Mouse (Mus musculus) adrenal gland, adult (tissue): ENCODE data around the gene Nr5a2.
A peak's percentile ranks its signal among the peaks of the same experiment; 100 is the strongest.

Source experiments
- DNase-seq, 2 experiments: peaks; one replicate each; pipeline ENCODE4 v3.0.0; 2022 to 2023; ENCODE audit warnings: low spot score in 1 of 2; ENCODE audit not compliant: inconsistent age in 2 of 2

Nr5a2 gene

GRCm38 (mm10) chr1:136960428-136961012 is at the start of gene Nr5a2:
Nr5a2 (minus strand) TSS chr1:136960448.
- no peak for DNase-seq

GRCm38 (mm10) chr1:137008726-137009239 is 48.5 kb upstream of the Nr5a2 start:
- no peak for DNase-seq

- DNase-seq = no peak
Measured at GRCm38 (mm10) chr1:137003816-137004215, 43.6 kb upstream of the Nr5a2 start.

GRCm38 (mm10) chr1:137003144-137003543 is 42.9 kb upstream of the Nr5a2 start:
- DNase-seq = no peak

GRCm38 (mm10) chr1:136991762-136992352 is 31.6 kb upstream of the Nr5a2 start:
- no peak for DNase-seq

GRCm38 (mm10) chr1:136980253-136980893 is 20.1 kb upstream of the Nr5a2 start:
- no peak for DNase-seq

- DNase-seq = no peak
Measured at GRCm38 (mm10) chr1:136977867-136978266, 17.6 kb upstream of the Nr5a2 start.

- no peak for DNase-seq
Measured at GRCm38 (mm10) chr1:136974040-136974439, 13.8 kb upstream of the Nr5a2 start.

- no peak for DNase-seq
Measured at GRCm38 (mm10) chr1:136973016-136973415, 12.8 kb upstream of the Nr5a2 start.

GRCm38 (mm10) chr1:136970995-136971394 is 10.7 kb upstream of the Nr5a2 start:
- DNase-seq = no peak

GRCm38 (mm10) chr1:136966728-136967386 is 6.6 kb upstream of the Nr5a2 start:
- no peak for DNase-seq

- no peak for DNase-seq
Measured at GRCm38 (mm10) chr1:136959491-136959890, 757 bp downstream of the Nr5a2 start.

- DNase-seq = no peak
Measured at GRCm38 (mm10) chr1:136958666-136959065, 1.6 kb downstream of the Nr5a2 start.

GRCm38 (mm10) chr1:136958185-136958584 is 2.1 kb downstream of the Nr5a2 start:
- no peak for DNase-seq

GRCm38 (mm10) chr1:136957696-136958095 is 2.6 kb downstream of the Nr5a2 start:
- no peak for DNase-seq

- no peak for DNase-seq
Measured at GRCm38 (mm10) chr1:136954108-136954494, 6.1 kb downstream of the Nr5a2 start.

GRCm38 (mm10) chr1:136953444-136954107 is 6.7 kb downstream of the Nr5a2 start:
- no peak for DNase-seq

- DNase-seq = peak; percentile 35 to 73
Measured at GRCm38 (mm10) chr1:136952609-136953311, 7.5 kb downstream of the Nr5a2 start.

- peak in 1 of 2 experiments; percentile 25 for DNase-seq
Measured at GRCm38 (mm10) chr1:136951946-136952531, 8.2 kb downstream of the Nr5a2 start.

GRCm38 (mm10) chr1:136951155-136951650 is 9.0 kb downstream of the Nr5a2 start:
- no peak for DNase-seq
